Mouse (Mus musculus) MEL-GATA-1-ER (cell line): ENCODE measurements around the gene Gm49425.
"Not testable (repeated sequence)": the region's sequence is repeated elsewhere in the genome, so short reads cannot be mapped to it uniquely, and the experiment has no call there.

Source experiments
- DNase-seq: peaks from one replicate; pipeline ENCODE4 v3.0.0-alpha.2; 2012; ENCODE audit warnings: low read depth; ENCODE audit errors: extremely low read depth

The Gm49425 gene

DNA sequence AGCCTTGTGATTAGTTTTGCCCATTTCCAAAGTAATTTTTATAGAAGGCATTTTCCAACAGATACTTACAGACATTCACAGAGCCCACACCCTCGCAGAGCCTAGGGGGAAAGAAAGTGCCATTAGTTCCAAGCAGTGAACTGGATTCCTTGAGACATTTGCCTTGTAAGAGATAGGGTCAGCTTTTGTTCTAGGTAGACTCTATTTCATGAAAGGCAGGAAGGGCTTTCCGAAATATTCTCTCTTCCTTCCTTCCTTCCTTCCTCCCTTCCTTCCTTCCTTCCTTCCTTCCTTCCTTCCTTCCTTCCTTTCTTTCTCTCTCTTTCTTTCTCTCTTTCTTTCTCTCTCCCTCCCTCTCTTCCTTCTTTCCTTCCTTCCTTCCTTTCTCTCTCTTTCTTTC, at the start of gene Gm49425:
Gene Gm49425 (minus strand): TSS at position 101 of the 400 bp plus-strand sequence.
- DNase-seq, result not testable (repeated sequence)

DNA sequence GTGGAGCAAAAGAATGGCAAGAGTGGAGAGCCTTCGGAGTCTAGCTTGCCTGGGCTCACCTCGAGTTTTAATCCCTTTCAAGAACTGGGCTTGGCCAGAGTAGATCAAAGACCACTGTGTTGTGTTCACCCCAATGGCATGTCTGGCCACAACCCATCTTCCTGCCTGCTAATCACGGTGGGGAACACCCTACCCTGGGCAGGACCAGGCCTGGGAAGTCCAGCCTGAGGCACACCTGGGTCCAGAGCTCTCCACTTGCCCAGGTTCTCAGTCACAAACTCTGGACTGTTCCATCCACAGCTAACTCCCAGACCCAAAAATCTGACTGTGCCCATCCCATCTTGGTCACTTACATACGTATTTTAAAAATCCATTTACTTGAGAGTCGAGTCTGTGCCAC, 45.8 kb upstream of the Gm49425 start, which contains the start of gene Krt90:
Gene Krt90 (minus strand): TSS at position 101 of the 400 bp plus-strand sequence.
- no peak for DNase-seq

DNA sequence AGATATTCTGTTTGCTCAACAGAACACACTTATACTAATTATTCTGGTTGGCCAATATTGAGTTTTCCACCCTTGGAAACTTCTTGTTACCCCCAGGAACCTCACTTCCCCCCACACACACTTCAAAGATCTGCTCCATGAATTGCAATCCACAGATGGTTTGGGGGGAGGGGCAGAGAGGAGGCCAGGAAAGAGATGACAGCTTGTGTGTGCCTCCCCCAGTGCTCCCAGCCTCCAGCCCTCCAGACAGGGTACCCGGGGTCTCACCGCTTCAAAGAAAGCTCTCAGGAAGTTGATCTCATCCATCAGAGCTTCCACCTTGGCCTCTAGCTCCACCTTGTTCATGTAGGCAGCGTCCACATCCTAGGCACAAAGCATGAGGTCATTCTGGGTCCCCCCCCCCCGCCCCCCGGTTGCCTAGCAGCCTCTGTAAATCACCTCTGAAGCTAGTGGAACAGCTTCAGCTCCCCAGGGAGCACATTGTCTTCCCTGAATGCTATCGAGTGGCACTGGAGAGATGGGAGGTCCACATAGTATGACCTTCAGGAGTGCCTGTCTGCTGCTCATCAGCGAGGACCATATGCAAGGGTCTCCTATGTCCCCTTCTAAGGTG, 41.1 kb upstream of the Gm49425 start:
- no peak for DNase-seq

DNA sequence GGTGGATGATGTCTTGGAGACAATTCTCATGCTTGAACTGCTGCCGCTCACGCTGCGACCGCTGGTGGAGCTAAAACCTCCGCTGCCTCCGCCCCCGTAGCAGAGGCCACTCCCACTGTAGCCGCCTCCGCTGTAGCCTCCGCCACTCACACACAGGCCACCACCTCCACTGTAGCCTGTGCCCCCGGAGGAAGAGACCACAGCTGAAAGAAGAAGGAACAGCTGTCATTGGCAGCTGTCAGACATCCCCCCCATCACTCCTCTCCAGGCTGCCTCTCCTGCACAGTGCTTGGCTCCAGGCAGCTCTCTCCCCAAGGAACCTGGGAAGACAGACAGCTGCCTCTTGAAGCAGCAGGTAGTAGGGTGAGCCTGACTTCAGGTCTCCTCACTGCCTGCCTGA, 36.1 kb upstream of the Gm49425 start:
- no peak for DNase-seq

DNA sequence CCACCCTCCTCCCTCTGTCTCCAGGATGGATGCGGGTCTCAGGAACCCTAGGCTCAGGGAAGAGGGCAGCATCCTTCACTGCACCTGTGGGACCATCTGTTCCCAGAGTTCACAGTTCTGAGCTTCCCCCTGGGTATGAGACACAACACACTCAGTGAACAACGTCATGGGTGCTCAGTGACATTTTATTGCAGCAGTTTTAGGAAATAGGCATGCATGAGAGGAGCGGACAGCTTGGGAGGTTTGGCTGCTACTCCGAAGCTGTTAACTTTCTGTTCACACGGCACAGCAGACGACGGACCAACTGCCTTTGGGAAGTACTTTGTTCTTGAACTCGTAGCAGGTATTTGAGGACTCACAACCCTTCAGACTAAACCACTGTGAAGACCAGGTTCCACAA, 35.1 kb upstream of the Gm49425 start:
- DNase-seq, result no peak

DNA sequence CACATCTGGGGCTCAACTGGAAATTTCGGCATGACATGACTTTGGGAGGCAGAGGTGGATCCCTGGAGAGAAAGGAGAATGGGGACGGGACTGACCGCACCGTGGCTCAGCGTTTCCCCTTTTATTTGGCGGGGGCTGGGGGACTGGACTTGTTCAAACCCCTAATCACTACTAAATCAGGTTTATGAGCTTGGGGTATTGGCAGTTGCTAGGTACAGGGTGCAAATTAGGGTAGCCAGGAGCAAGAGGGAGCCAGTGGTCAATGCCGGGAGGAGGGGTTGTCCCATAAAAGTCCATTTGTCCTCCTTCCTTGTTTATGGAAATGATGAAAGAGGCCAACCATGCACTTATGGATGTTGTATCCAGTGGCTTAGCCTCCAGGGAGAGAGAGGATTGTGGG, 33.5 kb upstream of the Gm49425 start, which contains the start of gene Krt82:
Gene Krt82 (minus strand): TSS at position 101 of the 400 bp plus-strand sequence.
- no peak for DNase-seq

DNA sequence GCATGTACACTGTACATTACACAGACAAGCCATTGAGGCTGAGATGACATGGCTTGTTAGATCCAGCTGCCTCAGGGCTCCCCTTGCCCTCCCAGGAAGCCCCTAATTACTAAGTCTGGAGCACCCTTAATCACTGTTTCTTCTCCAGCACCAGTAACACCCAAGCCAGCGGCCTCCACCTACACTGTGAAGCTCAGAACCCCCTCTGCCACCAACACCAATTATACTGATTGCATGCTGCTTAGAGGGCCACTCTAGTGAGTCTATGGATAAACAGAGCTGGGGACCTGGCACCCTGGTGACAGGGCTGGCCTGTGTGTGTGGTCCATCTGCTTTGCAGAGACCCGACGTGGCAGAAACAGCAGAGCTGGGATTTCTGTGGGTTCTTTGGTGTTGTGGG, 27.4 kb upstream of the Gm49425 start:
- DNase-seq, result no peak

DNA sequence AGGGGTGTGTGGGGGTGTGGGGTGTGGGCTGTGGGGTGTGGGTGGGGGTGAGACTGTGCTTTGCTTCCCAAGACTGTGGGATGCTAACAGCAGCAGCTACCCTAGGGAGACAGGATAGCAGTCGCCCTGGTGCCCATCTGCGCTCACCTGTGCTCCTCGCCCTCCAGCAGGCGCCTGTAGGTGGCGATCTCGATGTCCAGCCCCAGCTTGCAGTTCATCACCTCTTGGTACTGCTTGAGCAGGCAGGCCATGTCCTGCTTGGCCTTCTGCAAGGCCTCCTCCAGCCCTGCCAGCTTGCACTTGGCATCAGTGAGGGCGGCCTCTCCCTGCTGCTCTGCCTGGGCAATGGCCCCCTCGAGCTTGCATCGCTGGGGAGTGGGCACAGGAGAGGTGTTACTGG, 25.5 kb upstream of the Gm49425 start:
- DNase-seq, result no peak

DNA sequence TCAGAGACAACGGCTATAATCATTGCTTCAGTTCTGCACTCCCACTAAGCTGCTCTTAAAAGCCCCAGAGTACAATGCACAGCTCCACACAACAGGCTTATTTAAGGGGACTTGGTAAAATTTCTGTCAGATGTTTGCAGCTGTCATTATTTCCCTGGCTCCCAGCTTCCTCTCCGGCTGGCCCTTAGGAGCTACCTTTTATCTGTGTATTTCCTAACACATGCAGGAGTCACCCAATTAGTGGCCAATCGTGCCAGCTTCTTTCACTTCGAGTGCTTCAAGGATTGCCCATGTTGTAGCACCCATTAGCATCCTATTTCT, 21.5 kb upstream of the Gm49425 start:
- DNase-seq, result no peak

DNA sequence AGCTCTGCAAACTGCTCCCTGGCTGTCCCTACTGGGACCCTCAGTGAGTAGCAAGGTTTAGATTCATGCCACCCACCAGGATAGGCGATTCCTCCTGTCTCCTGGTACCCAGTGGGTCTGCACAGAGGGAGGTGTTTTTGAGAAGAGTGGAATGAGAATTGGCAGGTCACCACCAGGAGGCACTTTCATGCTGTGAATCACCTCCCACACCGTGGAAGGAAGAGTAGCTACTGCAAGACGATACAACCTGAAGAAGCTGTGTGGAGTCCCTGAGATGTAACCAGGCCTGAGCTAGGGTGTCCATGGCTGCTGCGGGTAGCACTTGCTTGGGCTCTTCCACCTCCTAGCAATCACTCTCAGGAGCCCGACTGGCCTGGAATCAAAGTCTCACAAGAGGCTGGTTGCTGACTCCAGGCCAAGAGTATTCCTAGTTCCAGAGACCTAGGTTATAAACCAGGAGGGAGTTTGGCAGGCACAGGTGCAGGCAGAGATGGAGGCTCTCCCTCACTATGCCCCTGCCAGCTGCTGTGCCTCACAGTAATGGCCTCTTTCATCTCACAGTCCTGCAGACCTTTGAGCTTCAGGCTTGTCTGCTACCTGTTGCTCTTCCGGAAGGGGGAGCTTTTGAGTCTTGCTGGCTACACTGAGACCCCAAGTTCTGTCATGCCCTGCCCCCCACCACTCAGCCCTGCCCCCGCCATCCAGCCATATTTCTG, 21.0 kb upstream of the Gm49425 start:
- no peak for DNase-seq

DNA sequence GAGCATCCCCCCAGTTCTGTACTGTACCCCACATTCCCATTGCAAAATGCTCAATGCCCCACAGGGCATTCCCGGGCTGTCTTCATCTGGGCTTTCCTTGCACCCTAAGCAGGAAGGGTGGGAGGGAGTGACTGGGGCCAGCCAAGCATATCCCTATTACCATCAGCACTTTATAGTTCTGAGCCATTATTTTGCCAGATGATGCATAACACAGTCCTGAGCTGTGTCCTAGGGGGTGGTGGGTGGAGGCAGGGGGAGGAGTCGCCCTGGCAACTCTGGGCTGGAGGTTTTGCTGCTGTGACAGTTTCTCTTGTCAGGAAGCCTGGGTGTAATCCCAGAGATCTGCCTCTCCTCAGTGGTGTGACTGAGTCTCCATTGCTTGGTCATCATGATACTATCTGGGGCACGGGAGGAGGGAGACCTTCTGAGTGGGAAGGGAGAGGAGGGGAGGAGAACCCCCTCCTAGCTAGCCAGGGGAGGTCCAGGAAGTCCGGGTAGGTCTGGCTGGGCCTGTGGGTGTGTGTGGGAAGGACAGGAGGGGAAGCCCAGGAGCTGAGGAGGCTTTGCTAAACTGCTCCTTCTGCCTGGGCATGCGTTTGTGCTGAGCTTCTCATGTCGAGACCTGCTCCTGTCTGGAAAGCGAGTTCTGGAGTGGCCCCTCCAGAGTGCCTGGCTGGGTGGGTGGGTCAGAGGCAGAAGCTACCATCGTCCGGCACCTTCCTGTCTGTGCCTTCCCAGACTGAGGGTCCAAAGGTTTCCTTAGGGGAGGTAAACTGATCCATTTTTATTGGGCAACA, 19.2 kb upstream of the Gm49425 start:
- no peak for DNase-seq

DNA sequence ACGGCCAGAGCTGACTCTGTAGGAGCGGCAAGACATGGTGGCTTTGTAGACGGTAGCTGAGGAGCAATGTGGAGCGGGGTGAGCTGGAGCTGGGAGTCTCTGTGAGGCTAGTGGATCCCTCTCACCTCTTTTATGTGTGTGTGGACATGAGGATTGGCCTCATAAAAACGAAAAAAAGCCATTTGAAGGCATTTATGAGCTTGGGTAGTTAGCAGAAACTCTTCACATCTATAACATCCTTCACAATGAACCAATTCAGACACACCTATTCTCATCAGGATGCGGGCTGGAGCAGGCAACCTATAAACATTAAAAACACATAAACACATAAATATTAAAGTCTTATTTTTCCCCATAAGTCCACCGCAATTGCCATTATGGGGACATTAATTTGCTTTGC, 15.7 kb upstream of the Gm49425 start, which contains the start of gene Krt84:
Gene Krt84 (minus strand): TSS at position 101 of the 400 bp plus-strand sequence.
- no peak for DNase-seq

DNA sequence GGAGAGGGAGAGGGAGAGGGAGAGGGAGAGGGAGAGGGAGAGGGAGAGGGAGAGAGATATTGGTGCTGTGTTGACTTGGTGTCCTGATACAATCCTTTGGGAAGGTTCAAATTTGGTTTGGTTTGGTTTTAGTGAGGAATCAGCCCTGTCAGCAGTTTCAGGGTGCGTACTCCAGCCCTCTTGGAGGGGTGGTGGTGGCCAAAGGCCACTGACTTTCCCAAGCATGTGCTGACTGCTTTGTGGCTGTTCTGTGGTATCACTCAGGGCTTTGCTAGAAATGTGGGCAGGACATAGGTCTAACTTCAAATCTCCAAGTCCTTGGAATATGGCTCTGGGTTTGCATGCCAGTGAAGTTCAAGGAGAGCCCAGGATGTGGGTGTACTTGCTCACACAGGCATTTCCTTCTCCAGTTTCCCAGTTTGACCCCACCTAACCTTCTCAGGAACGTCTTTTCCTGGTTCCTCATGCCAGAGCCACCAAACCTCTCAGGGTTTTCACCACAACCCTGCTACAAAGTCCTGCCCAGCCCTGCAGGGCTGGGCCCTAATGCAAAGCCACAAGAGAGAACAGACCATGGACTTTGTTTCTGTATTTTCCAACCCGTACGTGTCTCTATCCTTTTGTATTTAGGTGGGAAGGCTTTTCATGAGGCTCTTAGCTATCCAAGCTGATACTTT, 5.6 kb upstream of the Gm49425 start:
- no peak for DNase-seq

DNA sequence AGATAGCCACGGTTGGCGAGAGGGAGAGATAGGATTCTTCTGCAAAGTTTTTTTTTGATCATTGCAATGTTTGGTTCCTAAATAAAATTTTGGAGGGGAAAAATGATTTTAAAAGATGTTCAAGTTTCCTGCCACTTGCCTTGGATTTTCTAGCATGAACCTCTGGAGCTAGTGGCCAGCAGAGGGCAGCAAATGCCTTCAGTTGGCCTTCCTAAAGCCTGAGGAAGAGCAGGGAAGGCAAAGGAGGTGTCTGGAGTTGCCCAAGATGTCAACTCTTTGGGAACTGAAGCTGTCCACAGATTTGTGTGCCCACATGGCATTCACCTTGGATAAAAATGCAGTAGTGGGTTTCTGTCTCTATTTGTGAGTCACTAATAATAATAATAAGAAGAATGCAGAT, 2.7 kb upstream of the Gm49425 start:
- DNase-seq, result peak; percentile 21

DNA sequence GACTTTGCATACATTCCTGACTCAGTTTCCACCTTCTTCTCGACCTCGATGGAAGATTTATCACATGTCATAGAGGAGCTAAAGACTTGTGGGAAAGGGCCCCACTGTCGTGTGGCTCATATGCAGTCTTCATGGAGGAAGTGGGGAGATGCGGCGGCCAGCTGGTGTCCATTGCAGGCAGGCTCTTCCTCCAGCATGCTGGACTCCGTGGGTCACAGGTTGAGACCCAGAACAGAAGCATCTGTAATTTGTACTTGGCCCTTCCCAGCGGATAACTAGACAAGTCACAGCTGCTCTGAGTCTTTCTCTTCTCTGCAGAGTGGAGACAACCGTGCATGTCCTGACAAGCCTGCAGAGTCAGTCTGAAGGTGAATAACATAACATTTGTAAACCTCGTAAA, 8.8 kb downstream of the Gm49425 start:
- no peak for DNase-seq

DNA sequence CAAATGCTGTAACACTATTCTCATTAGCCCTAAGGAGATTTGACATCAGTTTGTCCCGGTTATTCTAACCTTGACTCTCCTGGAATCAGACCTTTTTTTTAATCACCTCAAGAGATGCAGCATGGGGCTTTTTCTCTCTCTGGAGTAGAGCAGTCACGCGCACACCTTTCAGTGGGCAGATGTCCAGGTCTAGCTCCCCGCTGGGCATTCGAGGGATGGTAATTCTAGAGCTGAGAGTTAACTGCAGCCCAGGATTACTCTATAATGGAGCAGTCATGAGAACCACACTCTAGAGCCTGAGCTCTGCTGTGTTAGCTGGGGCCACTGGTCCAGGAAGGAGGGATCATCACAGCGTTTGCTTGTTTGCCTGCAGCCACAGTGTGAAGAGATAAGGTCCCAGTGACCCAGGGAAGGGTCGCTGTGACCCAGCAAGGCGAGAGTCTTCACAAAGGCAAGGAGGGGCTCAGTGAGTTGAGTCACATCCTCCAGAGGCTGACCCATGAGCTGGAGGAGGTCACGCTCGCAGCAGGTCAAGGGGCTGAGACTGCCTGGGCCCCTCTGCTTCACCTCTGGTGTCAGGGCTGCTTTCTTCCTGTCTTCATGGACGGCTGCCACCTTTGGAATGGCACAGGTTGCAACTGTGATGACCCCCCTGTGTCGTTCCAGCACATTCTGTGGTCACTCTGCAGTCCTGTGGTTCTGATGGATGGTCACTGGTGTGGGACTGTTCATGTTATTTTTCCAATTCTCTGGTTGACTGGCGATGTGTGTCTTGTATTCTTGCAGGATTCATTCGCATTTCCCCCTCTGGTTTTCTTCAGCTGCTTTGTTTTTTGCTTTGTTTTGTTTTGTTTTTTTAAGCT, 9.9 kb downstream of the Gm49425 start:
- DNase-seq, result no peak

DNA sequence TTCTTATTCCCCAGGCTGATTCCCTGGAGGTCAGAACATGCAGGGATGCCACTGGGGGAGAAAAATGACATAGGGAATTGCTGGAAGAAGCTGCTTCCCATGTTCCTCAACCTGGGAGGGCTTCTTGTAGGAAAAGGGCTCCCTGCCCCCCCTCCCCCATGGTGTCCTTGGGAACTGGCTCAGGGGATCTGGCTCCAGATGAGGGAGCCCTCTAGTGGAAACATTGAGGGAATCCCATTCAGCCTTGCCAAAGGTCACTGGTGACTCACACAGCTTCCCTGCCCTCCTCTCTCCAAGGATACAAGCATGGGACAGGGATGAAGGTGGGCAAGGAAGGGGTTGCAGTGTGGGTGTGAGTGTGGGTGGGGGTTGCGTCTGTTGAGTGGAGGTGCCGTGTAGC, 19.9 kb downstream of the Gm49425 start:
- peak; percentile 4 for DNase-seq

DNA sequence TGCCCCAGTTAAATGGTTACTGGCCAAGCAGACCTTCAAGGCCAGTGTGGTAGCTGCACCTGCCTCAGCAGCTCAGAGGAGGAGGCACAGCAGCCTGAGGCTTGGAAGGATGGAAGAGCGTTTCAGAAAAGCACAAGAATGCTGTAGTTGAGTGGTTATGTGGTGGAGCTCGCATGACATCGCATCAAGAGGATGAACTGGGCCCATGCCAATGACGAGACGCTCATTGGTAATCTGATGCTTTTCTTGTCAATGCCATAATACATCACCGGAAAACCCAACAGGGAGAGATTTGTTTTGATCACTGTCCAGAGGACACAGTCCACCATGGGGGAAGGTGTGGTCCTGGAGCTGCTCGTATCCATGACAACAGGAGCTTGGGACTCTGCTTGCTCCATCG, 21.8 kb downstream of the Gm49425 start:
- no peak for DNase-seq

DNA sequence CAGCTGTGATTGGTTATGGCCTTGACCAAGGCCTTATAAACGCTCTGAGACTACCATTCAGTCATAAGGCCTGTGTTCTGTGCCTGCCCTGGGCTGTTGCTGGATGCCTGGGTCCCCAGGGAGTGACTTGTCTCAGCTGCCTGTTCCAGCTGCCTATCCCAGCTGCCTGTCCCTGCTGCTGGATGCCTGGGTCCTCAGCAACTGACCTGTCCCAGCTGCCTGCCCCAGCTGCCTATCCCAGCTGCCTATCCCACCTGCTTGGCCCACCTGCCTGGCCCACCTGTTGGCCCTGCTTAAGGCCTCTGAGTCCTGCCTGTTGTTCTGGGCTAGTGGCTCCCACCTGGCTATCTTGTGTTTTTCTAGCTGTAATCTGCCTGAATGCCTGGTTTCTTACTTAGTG, 22.9 kb downstream of the Gm49425 start:
- DNase-seq, result no peak

DNA sequence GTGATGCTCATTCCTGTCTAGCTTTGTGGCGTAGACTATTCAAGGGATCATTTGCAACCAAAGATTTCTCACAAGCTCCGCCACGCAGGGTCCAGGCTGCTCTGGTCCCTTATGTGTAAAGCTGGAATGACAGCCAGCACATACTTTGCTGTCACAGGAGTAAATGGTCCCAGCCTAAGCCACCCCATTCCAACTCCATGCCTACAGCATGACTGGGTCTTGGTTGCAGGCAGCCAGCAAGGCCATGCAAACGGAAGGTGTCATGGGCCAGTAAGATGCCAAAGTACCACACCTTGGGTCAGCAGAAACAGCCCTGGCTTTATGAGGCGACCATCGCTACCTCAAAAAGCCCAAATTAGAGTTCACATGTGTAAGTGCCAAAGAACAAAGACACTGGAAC, 23.3 kb downstream of the Gm49425 start:
- no peak for DNase-seq

DNA sequence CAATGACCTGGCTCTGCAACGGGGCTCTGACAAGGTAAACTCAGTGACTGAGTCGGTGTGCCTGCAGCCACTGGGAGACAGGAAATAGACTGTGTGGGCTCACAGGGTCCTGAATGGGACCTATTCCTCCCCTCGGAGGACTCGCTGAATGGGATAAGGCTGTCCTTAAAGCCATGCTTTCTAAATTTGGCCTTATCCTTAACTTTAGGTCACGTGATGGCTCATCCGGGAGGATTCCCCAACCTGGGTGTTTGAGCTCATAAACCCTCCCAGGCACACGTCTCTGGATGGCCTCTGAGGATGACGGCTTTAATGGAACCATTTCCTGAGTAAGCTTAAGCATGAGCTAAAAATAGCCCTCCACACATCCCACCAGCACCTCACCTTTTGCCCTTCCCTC, 24.3 kb downstream of the Gm49425 start:
- no peak for DNase-seq
